Mouse (Mus musculus) forebrain, embryonic 15.5 days (tissue): ENCODE data around the gene Lrp4. TPM values are rescaled to one million over a fixed set of nuclear protein-coding genes. Genes with fewer than 3 reads are reported as not detected.
"Not testable (repeated sequence)": the region's sequence is repeated elsewhere in the genome, so short reads cannot be mapped to it uniquely, and the experiment has no call there.

ENCODE experiments used
- ATAC-seq: fragments of 200-750 bp; cut with Nextera tagmentation; replicated peaks from 2 replicates; pipeline ENCODE4 v1.8.0; 2017; ENCODE audit warnings: mild to moderate bottlenecking, moderate TSS enrichment, moderate library complexity
- H3K27ac ChIP-seq: fragments of 300-500 bp; sonication (generic); replicated peaks from 2 replicates; pipeline ENCODE4 v1.5.1; 2015; ENCODE audit warnings: mild to moderate bottlenecking, inconsistent platforms
- H3K27me3 ChIP-seq: fragments of 300-500 bp; sonication (generic); 2 replicates; pipeline ENCODE4 v1.6.1; 2015; ENCODE audit warnings: inconsistent platforms
- H3K36me3 ChIP-seq: fragments of 300-500 bp; sonication (generic); 2 replicates; pipeline ENCODE4 v1.6.1; 2015; ENCODE audit warnings: mild to moderate bottlenecking, inconsistent platforms
- H3K4me1 ChIP-seq: fragments of 300-500 bp; sonication (generic); 2 replicates; pipeline ENCODE4 v1.6.1; 2015; ENCODE audit warnings: inconsistent platforms
- H3K4me2 ChIP-seq: fragments of 300-500 bp; sonication (generic); replicated peaks from 2 replicates; pipeline ENCODE4 v1.6.1; 2015; ENCODE audit warnings: mild to moderate bottlenecking, inconsistent platforms
- H3K4me3 ChIP-seq: fragments of 300-500 bp; sonication (generic); 2 replicates; pipeline ENCODE4 v1.5.1; 2015; ENCODE audit warnings: mild to moderate bottlenecking, inconsistent platforms
- H3K9ac ChIP-seq: fragments of 300-500 bp; sonication (generic); replicated peaks from 2 replicates; pipeline ENCODE4 v1.6.1; 2015; ENCODE audit warnings: mild to moderate bottlenecking, inconsistent platforms
- H3K9me3 ChIP-seq: fragments of 300-500 bp; sonication (generic); 2 replicates; pipeline ENCODE4 v1.6.1; 2016; ENCODE audit warnings: inconsistent platforms
- whole genome bisulfite sequencing: fragments of 180-500 bp; shearing (Covaris S2); methylation state at CpG from one replicate; pipeline ENCODE4 v1.1.7; 2015; ENCODE audit warnings: mixed read lengths; 5-methylcytosine and 5-hydroxymethylcytosine counted together
- polyA plus RNA-seq: library from polyadenylated mRNA; unstranded; fragments of >200 nt; fragmentation: Nextera tagmentation; extraction: Ambion mirVana; gene quantifications from 2 replicates; pipeline ENCODE4 v1.2.1, GENCODE M21; 2015

Gene Lrp4
- polyA plus RNA-seq, 1 experiment from 2014 or later, result 6.0 TPM

GRCm38 (mm10) chr2:91470055-91470647 lies 12.8 kb downstream of the Lrp4 start:
- peak; percentile 43; the same call in 1 of the 2 replicates for ATAC-seq
- Histone ChIP-seq H3K4me3 (no peak overlapping the region), H3K4me1 (peaks cover 8% of the 10 kb centered on the region), H3K9ac (no peak overlapping the region), H3K4me2 (no peak overlapping the region), H3K36me3 (no peaks in the 10 kb centered on the region), H3K27ac (no peak overlapping the region), H3K9me3 (no peaks in the 10 kb centered on the region), H3K27me3 (no peaks in the 10 kb centered on the region)
- 15% methylated on average over 7 of the region's 7 CpGs for WGBS

GRCm38 (mm10) chr2:91474358-91474757 lies 17.0 kb downstream of the Lrp4 start:
- Histone ChIP-seq H3K9ac (no peak overlapping the region), H3K36me3 (no peaks in the 10 kb centered on the region)

GRCm38 (mm10) chr2:91475791-91476190 lies 18.5 kb downstream of the Lrp4 start:
- Histone ChIP-seq H3K4me1 (no peaks in the 10 kb centered on the region), H3K9ac (no peak overlapping the region), H3K27me3 (no peaks in the 10 kb centered on the region), H3K9me3 (no peaks in the 10 kb centered on the region), H3K4me2 (no peak overlapping the region), H3K36me3 (no peaks in the 10 kb centered on the region), H3K4me3 (no peak overlapping the region), H3K27ac (no peak overlapping the region)
- ATAC-seq, result no peak
- 85% methylated on average over 7 of the region's 7 CpGs for WGBS

More at GRCm38 (mm10) chr2:91474358-91474757, 17.0 kb downstream of the Lrp4 start:
- 69% methylated on average over 12 of the region's 12 CpGs for WGBS
- no peaks in the 10 kb centered on the region for H3K9me3 ChIP-seq
- H3K4me3 ChIP-seq, result no peak overlapping the region
- no peaks in the 10 kb centered on the region for H3K27me3 ChIP-seq
- ATAC-seq, result no peak
- H3K4me2 ChIP-seq, result no peak overlapping the region
- peaks cover 8% of the 10 kb centered on the region for H3K4me1 ChIP-seq
- no peak overlapping the region for H3K27ac ChIP-seq

GRCm38 (mm10) chr2:91476251-91476661 lies 18.9 kb downstream of the Lrp4 start:
- no peaks in the 10 kb centered on the region for H3K36me3 ChIP-seq
- H3K4me2 ChIP-seq, result no peak overlapping the region
- H3K27ac ChIP-seq, result no peak overlapping the region
- no peak for ATAC-seq
- no peak overlapping the region for H3K4me3 ChIP-seq
- no peaks in the 10 kb centered on the region for H3K27me3 ChIP-seq
- 73% methylated on average over 17 of the region's 17 CpGs for WGBS
- H3K4me1 ChIP-seq, result no peaks in the 10 kb centered on the region
- no peak overlapping the region for H3K9ac ChIP-seq
- no peaks in the 10 kb centered on the region for H3K9me3 ChIP-seq

GRCm38 (mm10) chr2:91476841-91477240 lies 19.5 kb downstream of the Lrp4 start:
- no peak for ATAC-seq
- Histone ChIP-seq H3K4me2 (no peak overlapping the region), H3K9ac (no peak overlapping the region), H3K27ac (no peak overlapping the region), H3K27me3 (no peaks in the 10 kb centered on the region), H3K4me1 (no peaks in the 10 kb centered on the region), H3K4me3 (no peak overlapping the region), H3K9me3 (no peaks in the 10 kb centered on the region), H3K36me3 (no peaks in the 10 kb centered on the region)
- WGBS, result 87% methylated on average over 7 of the region's 7 CpGs

GRCm38 (mm10) chr2:91480399-91480801 lies 23.1 kb downstream of the Lrp4 start:
- 83% methylated on average over 9 of the region's 9 CpGs for WGBS

GRCm38 (mm10) chr2:91480805-91481514 lies 23.6 kb downstream of the Lrp4 start:
- H3K9me3 ChIP-seq, result no peaks in the 10 kb centered on the region
- H3K4me2 ChIP-seq, result no peak overlapping the region
- no peaks in the 10 kb centered on the region for H3K4me1 ChIP-seq
- no peak overlapping the region for H3K9ac ChIP-seq
- no peak overlapping the region for H3K4me3 ChIP-seq
- H3K27me3 ChIP-seq, result no peaks in the 10 kb centered on the region
- no peaks in the 10 kb centered on the region for H3K36me3 ChIP-seq
- 63% methylated on average over 6 of the region's 6 CpGs for WGBS
- ATAC-seq, result peak; percentile 77
- H3K27ac ChIP-seq, result no peak overlapping the region

More at GRCm38 (mm10) chr2:91480399-91480801, 23.1 kb downstream of the Lrp4 start:
- Histone ChIP-seq H3K4me2 (no peak overlapping the region), H3K4me1 (no peaks in the 10 kb centered on the region), H3K9me3 (no peaks in the 10 kb centered on the region), H3K27ac (no peak overlapping the region), H3K36me3 (no peaks in the 10 kb centered on the region), H3K9ac (no peak overlapping the region), H3K27me3 (no peaks in the 10 kb centered on the region), H3K4me3 (no peak overlapping the region)
- ATAC-seq, result peak; percentile 61

GRCm38 (mm10) chr2:91484698-91485097 lies 27.4 kb downstream of the Lrp4 start:
- Histone ChIP-seq H3K27ac (no peak overlapping the region), H3K27me3 (no peaks in the 10 kb centered on the region), H3K4me3 (no peak overlapping the region), H3K9me3 (no peaks in the 10 kb centered on the region), H3K36me3 (peaks cover 8% of the 10 kb centered on the region; the same call in 1 of the 2 replicates), H3K4me2 (no peak overlapping the region), H3K9ac (no peak overlapping the region), H3K4me1 (no peaks in the 10 kb centered on the region)
- WGBS, result 86% methylated on average over 4 of the region's 4 CpGs
- ATAC-seq, result no peak

- H3K9me3 ChIP-seq, result no peaks in the 10 kb centered on the region
- ATAC-seq, result no peak
Observed at GRCm38 (mm10) chr2:91485256-91485655, 27.9 kb downstream of the Lrp4 start.

GRCm38 (mm10) chr2:91487295-91487694 lies 30.0 kb downstream of the Lrp4 start:
- not testable (repeated sequence) for ATAC-seq, H3K4me3 ChIP-seq, H3K9me3 ChIP-seq, H3K4me1 ChIP-seq, H3K27ac ChIP-seq, H3K9ac ChIP-seq, H3K27me3 ChIP-seq, H3K4me2 ChIP-seq
- 43% methylated on average over 3 of the region's 3 CpGs for WGBS
- H3K36me3 ChIP-seq, result peaks cover 16% of the 10 kb centered on the region; the same call in 1 of the 2 replicates

More at GRCm38 (mm10) chr2:91485256-91485655, 27.9 kb downstream of the Lrp4 start:
- no peak overlapping the region for H3K4me3 ChIP-seq
- no peak overlapping the region for H3K27ac ChIP-seq
- 86% methylated on average over 6 of the region's 6 CpGs for WGBS
- peaks cover 9% of the 10 kb centered on the region; the same call in 1 of the 2 replicates for H3K36me3 ChIP-seq
- no peak overlapping the region for H3K4me2 ChIP-seq
- H3K9ac ChIP-seq, result no peak overlapping the region
- no peaks in the 10 kb centered on the region for H3K4me1 ChIP-seq
- H3K27me3 ChIP-seq, result no peaks in the 10 kb centered on the region

GRCm38 (mm10) chr2:91492071-91492635 lies 34.8 kb downstream of the Lrp4 start:
- Histone ChIP-seq H3K27me3 (no peaks in the 10 kb centered on the region), H3K27ac (no peak overlapping the region), H3K9me3 (no peaks in the 10 kb centered on the region), H3K4me1 (no peaks in the 10 kb centered on the region), H3K4me2 (no peak overlapping the region), H3K4me3 (no peak overlapping the region), H3K36me3 (peaks cover 20% of the 10 kb centered on the region; the same call in 1 of the 2 replicates), H3K9ac (no peak overlapping the region)
- 94% methylated on average over 12 of the region's 12 CpGs for WGBS
- ATAC-seq, result no peak

- H3K36me3 ChIP-seq, result peaks cover 13% of the 10 kb centered on the region; the same call in 1 of the 2 replicates
Observed at GRCm38 (mm10) chr2:91493981-91494380, 36.7 kb downstream of the Lrp4 start.

More at GRCm38 (mm10) chr2:91493981-91494380, 36.7 kb downstream of the Lrp4 start:
- 94% methylated on average over 9 of the region's 9 CpGs for WGBS
- no peak for ATAC-seq
- no peak overlapping the region for H3K4me3 ChIP-seq
- no peak overlapping the region for H3K4me2 ChIP-seq
- no peaks in the 10 kb centered on the region for H3K4me1 ChIP-seq
- no peak overlapping the region for H3K9ac ChIP-seq
- H3K27ac ChIP-seq, result no peak overlapping the region
- H3K27me3 ChIP-seq, result no peaks in the 10 kb centered on the region
- no peaks in the 10 kb centered on the region for H3K9me3 ChIP-seq
